Mouse (Mus musculus): ENCODE data around the gene Lhx3. TPM values are rescaled to one million over a fixed set of nuclear protein-coding genes. Genes with fewer than 3 reads are reported as not detected.

Lhx3 gene
- polyA plus RNA-seq, 1 experiment from 2014 or later: 0.10 TPM

GRCm38 (mm10) chr2:26158064-26158463 is 50.0 kb downstream of the Lhx3 start:
- H3K4me1 ChIP-seq: peaks cover 22% of the 10 kb centered on the region
- H3K9me3 ChIP-seq: no peaks in the 10 kb centered on the region
- no peak overlapping the region; the same call in 1 of the 2 replicates for H3K27ac ChIP-seq (replicated peaks)
- no peaks in the 10 kb centered on the region for H3K36me3 ChIP-seq
- no peaks in the 10 kb centered on the region for H3K27me3 ChIP-seq
- H3K4me2 ChIP-seq (replicated peaks): no peak overlapping the region
- no peak for ATAC-seq (replicated peaks)
- no peak overlapping the region for H3K4me3 ChIP-seq
- H3K9ac ChIP-seq (replicated peaks): no peak overlapping the region
- 74% methylated on average over 9 of the region's 9 CpGs for whole genome bisulfite sequencing

- no peak overlapping the region for H3K9ac ChIP-seq (replicated peaks)
Measured at GRCm38 (mm10) chr2:26156191-26156977, 51.7 kb downstream of the Lhx3 start.

GRCm38 (mm10) chr2:26155737-26156136 is 52.4 kb downstream of the Lhx3 start:
- 82% methylated on average over 3 of the region's 3 CpGs for WGBS

More at GRCm38 (mm10) chr2:26156191-26156977, 51.7 kb downstream of the Lhx3 start:
- no peaks in the 10 kb centered on the region for H3K27me3 ChIP-seq
- H3K4me2 ChIP-seq (replicated peaks): no peak overlapping the region
- no peak overlapping the region for H3K4me3 ChIP-seq
- H3K36me3 ChIP-seq: no peaks in the 10 kb centered on the region
- ATAC-seq (replicated peaks): peak; percentile 79
- H3K27ac ChIP-seq (replicated peaks): peak overlapping the region; percentile 62
- H3K4me1 ChIP-seq: peaks cover 22% of the 10 kb centered on the region
- 33% methylated on average over 10 of the region's 10 CpGs for WGBS
- no peaks in the 10 kb centered on the region for H3K9me3 ChIP-seq

GRCm38 (mm10) chr2:26154586-26154985 is 53.5 kb downstream of the Lhx3 start:
- Histone ChIP-seq H3K4me3 (no peak overlapping the region), H3K9me3 (no peaks in the 10 kb centered on the region), H3K27me3 (no peaks in the 10 kb centered on the region), H3K36me3 (no peaks in the 10 kb centered on the region), H3K4me2 (replicated peaks) (no peak overlapping the region), H3K27ac (replicated peaks) (no peak overlapping the region), H3K4me1 (peaks cover 22% of the 10 kb centered on the region), H3K9ac (replicated peaks) (no peak overlapping the region)
- WGBS: 66% methylated on average over 5 of the region's 5 CpGs
- no peak for ATAC-seq (replicated peaks)

More at GRCm38 (mm10) chr2:26155737-26156136, 52.4 kb downstream of the Lhx3 start:
- H3K4me2 ChIP-seq (replicated peaks): no peak overlapping the region
- no peaks in the 10 kb centered on the region for H3K27me3 ChIP-seq
- H3K36me3 ChIP-seq: no peaks in the 10 kb centered on the region
- H3K9ac ChIP-seq (replicated peaks): no peak overlapping the region
- no peaks in the 10 kb centered on the region for H3K9me3 ChIP-seq
- no peak overlapping the region for H3K4me3 ChIP-seq
- ATAC-seq (replicated peaks): no peak
- H3K4me1 ChIP-seq: peaks cover 22% of the 10 kb centered on the region
- H3K27ac ChIP-seq (replicated peaks): no peak overlapping the region

GRCm38 (mm10) chr2:26153909-26154340 is 54.2 kb downstream of the Lhx3 start:
- H3K4me1 ChIP-seq: peaks cover 22% of the 10 kb centered on the region
- H3K27ac ChIP-seq (replicated peaks): no peak overlapping the region
- no peaks in the 10 kb centered on the region for H3K9me3 ChIP-seq
- no peak overlapping the region for H3K4me3 ChIP-seq
- 9% methylated on average over 4 of the region's 4 CpGs for WGBS
- peak; percentile 77 for ATAC-seq (replicated peaks)
- H3K27me3 ChIP-seq: no peaks in the 10 kb centered on the region
- no peaks in the 10 kb centered on the region for H3K36me3 ChIP-seq
- no peak overlapping the region for H3K9ac ChIP-seq (replicated peaks)
- H3K4me2 ChIP-seq (replicated peaks): no peak overlapping the region

- no peak for ATAC-seq (replicated peaks)
- no peaks in the 10 kb centered on the region for H3K36me3 ChIP-seq
- 28% methylated on average over 4 of the region's 4 CpGs for WGBS
Measured at GRCm38 (mm10) chr2:26153295-26153694, 54.8 kb downstream of the Lhx3 start.

More at GRCm38 (mm10) chr2:26153295-26153694, 54.8 kb downstream of the Lhx3 start:
- peaks cover 22% of the 10 kb centered on the region for H3K4me1 ChIP-seq
- H3K9ac ChIP-seq (replicated peaks): no peak overlapping the region
- H3K4me3 ChIP-seq: no peak overlapping the region
- H3K27me3 ChIP-seq: no peaks in the 10 kb centered on the region
- H3K4me2 ChIP-seq (replicated peaks): no peak overlapping the region
- H3K9me3 ChIP-seq: no peaks in the 10 kb centered on the region
- no peak overlapping the region for H3K27ac ChIP-seq (replicated peaks)

Other genes with a start within 250 kb of the Lhx3 start
- 69.5 and 75.9 TPM in 2 replicates for gene Camsap1, start 225.0 kb downstream of the Lhx3 start, polyA plus RNA-seq (2015; fragmentation: Nextera tagmentation; extraction: Ambion mirVana)
- 113 and 119 TPM in 2 replicates for gene Ubac1, start 186.5 kb downstream of the Lhx3 start, polyA plus RNA-seq (2015; fragmentation: Nextera tagmentation; extraction: Ambion mirVana)
- 12.4 and 13.5 TPM in 2 replicates for gene Nacc2, start 85.1 kb downstream of the Lhx3 start, polyA plus RNA-seq (2015; fragmentation: Nextera tagmentation; extraction: Ambion mirVana)
- gene Qsox2, start 29.2 kb upstream of the Lhx3 start, polyA plus RNA-seq (2015; fragmentation: Nextera tagmentation; extraction: Ambion mirVana): 15.6 and 15.7 TPM in 2 replicates
- gene Ccdc187, start 86.3 kb upstream of the Lhx3 start, polyA plus RNA-seq (2015; fragmentation: Nextera tagmentation; extraction: Ambion mirVana): 0.18 and 0.24 TPM in 2 replicates
- gene Gpsm1, start 107.2 kb upstream of the Lhx3 start, polyA plus RNA-seq (2015; fragmentation: Nextera tagmentation; extraction: Ambion mirVana): 144 and 151 TPM in 2 replicates
- gene Dnlz, start 143.8 kb upstream of the Lhx3 start, polyA plus RNA-seq (2015; fragmentation: Nextera tagmentation; extraction: Ambion mirVana): 33.0 and 33.5 TPM in 2 replicates
- gene Card9, start 152.6 kb upstream of the Lhx3 start, polyA plus RNA-seq (2015; fragmentation: Nextera tagmentation; extraction: Ambion mirVana): 1.4 and 1.5 TPM in 2 replicates
- gene Snapc4, start 172.4 kb upstream of the Lhx3 start, polyA plus RNA-seq (2015; fragmentation: Nextera tagmentation; extraction: Ambion mirVana): 31.4 and 31.6 TPM in 2 replicates
- gene Entr1, start 181.0 kb upstream of the Lhx3 start, polyA plus RNA-seq (2015; fragmentation: Nextera tagmentation; extraction: Ambion mirVana): 191 and 194 TPM in 2 replicates
- gene Pmpca, start 181.1 kb upstream of the Lhx3 start, polyA plus RNA-seq (2015; fragmentation: Nextera tagmentation; extraction: Ambion mirVana): 90.2 and 98.3 TPM in 2 replicates
- gene Inpp5e, start 200.9 kb upstream of the Lhx3 start, polyA plus RNA-seq (2015; fragmentation: Nextera tagmentation; extraction: Ambion mirVana): 20.6 and 22.4 TPM in 2 replicates
- gene Sec16a, start 236.9 kb upstream of the Lhx3 start, polyA plus RNA-seq (2015; fragmentation: Nextera tagmentation; extraction: Ambion mirVana): 18.3 and 19.8 TPM in 2 replicates